Mouse (Mus musculus) spleen, postnatal 0 days (tissue): ENCODE results near the gene Klhl26. TPM values are rescaled to one million over a fixed set of nuclear protein-coding genes. Genes with fewer than 3 reads are reported as not detected.

Source experiments
- polyA plus RNA-seq: library from polyadenylated mRNA; unstranded; fragments of >200 nt; fragmentation: Nextera tagmentation; extraction: Ambion mirVana; gene quantifications from 2 replicates; pipeline ENCODE4 v1.2.1, GENCODE M21; 2015

Gene Klhl26
- 6.0 and 7.3 TPM in 2 replicates for polyA plus RNA-seq

GRCm38 (mm10) chr8:70476333-70477268 is at the start of gene Klhl26:
Klhl26 (minus strand) TSS chr8:70476968.

GRCm38 (mm10) chr8:70510228-70510915 is 33.6 kb upstream of the Klhl26 start, which contains the start of gene Uba52:
Uba52 (minus strand) TSS chr8:70510801.

GRCm38 (mm10) chr8:70506328-70507026 is 29.7 kb upstream of the Klhl26 start, which contains the start of gene Rex1bd:
Rex1bd (minus strand) TSS chr8:70506752.

GRCm38 (mm10) chr8:70492664-70493640 is 16.2 kb upstream of the Klhl26 start, which contains the start of gene Crlf1:
Crlf1 (plus strand) TSS chr8:70493158.

GRCm38 (mm10) chr8:70486941-70487520 is 10.3 kb upstream of the Klhl26 start, which contains the start of gene Tmem59l:
Tmem59l (minus strand) TSS chr8:70487358.

GRCm38 (mm10) chr8:70439055-70439847 is 37.5 kb downstream of the Klhl26 start, which contains the start of gene Crtc1:
Crtc1 (minus strand) TSS chr8:70439579.

Other genes with a start within 250 kb of the Klhl26 start
- 18.2 and 18.8 TPM in 2 replicates for gene Sugp2, start 242.7 kb downstream of the Klhl26 start, polyA plus RNA-seq
- gene Armc6, start 242.5 kb downstream of the Klhl26 start, polyA plus RNA-seq, result 12.2 and 13.3 TPM in 2 replicates
- 12.8 and 17.0 TPM in 2 replicates for gene Homer3, start 194.1 kb downstream of the Klhl26 start, polyA plus RNA-seq
- 27.7 and 29.9 TPM in 2 replicates for gene Ddx49, start 174.5 kb downstream of the Klhl26 start, polyA plus RNA-seq
- gene Cope, start 174.4 kb downstream of the Klhl26 start, polyA plus RNA-seq, result 164 and 185 TPM in 2 replicates
- 0.46 and 0.73 TPM in 2 replicates for gene Cers1, start 161.2 kb downstream of the Klhl26 start, polyA plus RNA-seq
- 0.16 and 0.34 TPM in 2 replicates for gene Gdf1, start 147.2 kb downstream of the Klhl26 start, polyA plus RNA-seq
- gene Upf1, start 123.7 kb downstream of the Klhl26 start, polyA plus RNA-seq, result 12.9 and 13.1 TPM in 2 replicates
- gene Comp, start 103.4 kb downstream of the Klhl26 start, polyA plus RNA-seq, result 0.28 and 0.38 TPM in 2 replicates
- 4.9 and 5.2 TPM in 2 replicates for gene Crtc1, start 37.4 kb downstream of the Klhl26 start, polyA plus RNA-seq
- not detected in 2 replicates for gene Tmem59l, start 10.4 kb upstream of the Klhl26 start, polyA plus RNA-seq
- 2.3 and 2.4 TPM in 2 replicates for gene Crlf1, start 16.2 kb upstream of the Klhl26 start, polyA plus RNA-seq
- 90.9 and 97.6 TPM in 2 replicates for gene Rex1bd, start 29.8 kb upstream of the Klhl26 start, polyA plus RNA-seq
- 940 and 995 TPM in 2 replicates for gene Uba52, start 33.8 kb upstream of the Klhl26 start, polyA plus RNA-seq
- 177 and 190 TPM in 2 replicates for gene Fkbp8, start 50.8 kb upstream of the Klhl26 start, polyA plus RNA-seq
- 46.7 and 49.2 TPM in 2 replicates for gene Kxd1, start 51.0 kb upstream of the Klhl26 start, polyA plus RNA-seq
- 9.3 and 10.1 TPM in 2 replicates for gene Ell, start 62.5 kb upstream of the Klhl26 start, polyA plus RNA-seq
- 50.4 and 57.8 TPM in 2 replicates for gene Isyna1, start 117.4 kb upstream of the Klhl26 start, polyA plus RNA-seq
- 80.1 and 80.6 TPM in 2 replicates for gene Ssbp4, start 131.9 kb upstream of the Klhl26 start, polyA plus RNA-seq
- gene Lrrc25, start 139.2 kb upstream of the Klhl26 start, polyA plus RNA-seq, result 10.7 and 14.6 TPM in 2 replicates
- gene Gdf15, start 155.5 kb upstream of the Klhl26 start, polyA plus RNA-seq, result 0.79 and 0.93 TPM in 2 replicates
- 13.5 and 15.4 TPM in 2 replicates for gene Pgpep1, start 183.4 kb upstream of the Klhl26 start, polyA plus RNA-seq
- 209 and 217 TPM in 2 replicates for gene Lsm4, start 196.3 kb upstream of the Klhl26 start, polyA plus RNA-seq
- gene Jund, start 222.0 kb upstream of the Klhl26 start, polyA plus RNA-seq, result 33.3 and 37.5 TPM in 2 replicates
- not detected in 2 replicates for gene Iqcn, start 226.5 kb upstream of the Klhl26 start, polyA plus RNA-seq
- 0.16 TPM in 1 of 2 replicates, not detected in the other for gene Gm3336, start 241.6 kb upstream of the Klhl26 start, polyA plus RNA-seq
- gene Pde4c, start 246.8 kb upstream of the Klhl26 start, polyA plus RNA-seq, result 0.16 and 0.24 TPM in 2 replicates